Mouse (Mus musculus) forebrain, embryonic 16.5 days (tissue): Measurements from ENCODE around the gene Prm2. TPM values are rescaled to one million over a fixed set of nuclear protein-coding genes. Genes with fewer than 3 reads are reported as not detected.
"Not testable (repeated sequence)": the region's sequence is repeated elsewhere in the genome, so short reads cannot be mapped to it uniquely, and the experiment has no call there.

Source experiments
- ATAC-seq: fragments of 200-750 bp; cut with Nextera tagmentation; 2 replicates; pipeline ENCODE4 v1.8.0; 2017; ENCODE audit warnings: mild to moderate bottlenecking, moderate library complexity
- H3K27ac ChIP-seq: fragments of 300-500 bp; sonication (generic); 2 replicates; pipeline ENCODE4 v1.5.1; 2014; ENCODE audit warnings: low read length, control low read depth
- H3K27me3 ChIP-seq: fragments of 300-500 bp; sonication (generic); replicated peaks from 2 replicates; pipeline ENCODE4 v1.6.1; 2014; ENCODE audit warnings: low read length; ENCODE audit not compliant: control insufficient read depth, insufficient read depth
- H3K36me3 ChIP-seq: fragments of 300-500 bp; sonication (generic); 2 replicates; pipeline ENCODE4 v1.6.1; 2014; ENCODE audit not compliant: control insufficient read depth, insufficient read depth
- H3K4me1 ChIP-seq: fragments of 300-500 bp; sonication (generic); replicated peaks from 2 replicates; pipeline ENCODE4 v1.6.1; 2014; ENCODE audit warnings: low read length; ENCODE audit not compliant: control insufficient read depth, insufficient read depth
- H3K4me2 ChIP-seq: fragments of 300-500 bp; sonication (generic); 2 replicates; pipeline ENCODE4 v1.6.1; 2014; ENCODE audit warnings: mild to moderate bottlenecking, low read length, control low read depth
- H3K4me3 ChIP-seq: fragments of 300-500 bp; sonication (generic); replicated peaks from 2 replicates; pipeline ENCODE4 v1.5.1; 2014; ENCODE audit warnings: mild to moderate bottlenecking, low read length, control low read depth
- H3K9ac ChIP-seq: fragments of 300-500 bp; sonication (generic); replicated peaks from 2 replicates; pipeline ENCODE4 v1.6.1; 2014; ENCODE audit warnings: low read depth, low read length, control low read depth
- H3K9me3 ChIP-seq: fragments of 300-500 bp; sonication (generic); 2 replicates; pipeline ENCODE4 v1.6.1; 2016; ENCODE audit warnings: low read length; ENCODE audit not compliant: control insufficient read depth
- WGBS: fragments of 180-500 bp; shearing (Covaris S2); extraction: QIAGEN DNeasy Blood & Tissue Kit; methylation state at CpG from one replicate; pipeline ENCODE4 v1.1.7; 2014; 5-methylcytosine and 5-hydroxymethylcytosine counted together
- polyA plus RNA-seq: library from polyadenylated mRNA; unstranded; fragments of >200 nt; fragmentation: Nextera tagmentation; extraction: Ambion mirVana; gene quantifications from 2 replicates; pipeline ENCODE4 v1.2.1, GENCODE M21; 2015

The Prm2 gene
- polyA plus RNA-seq, 1 experiment from 2014 or later, result not detected

GRCm38 (mm10) chr16:10818579-10819135, 22.7 kb upstream of the Prm2 start:
- ATAC-seq, result no peak
- Histone ChIP-seq H3K27me3 (no peaks in the 10 kb centered on the region), H3K9me3 (no peaks in the 10 kb centered on the region), H3K4me2 (no peak overlapping the region), H3K36me3 (no peaks in the 10 kb centered on the region), H3K9ac (no peak overlapping the region), H3K4me3 (no peak overlapping the region), H3K4me1 (no peaks in the 10 kb centered on the region), H3K27ac (no peak overlapping the region)
- 84% methylated on average over 4 of the region's 4 CpGs for WGBS

DNA sequence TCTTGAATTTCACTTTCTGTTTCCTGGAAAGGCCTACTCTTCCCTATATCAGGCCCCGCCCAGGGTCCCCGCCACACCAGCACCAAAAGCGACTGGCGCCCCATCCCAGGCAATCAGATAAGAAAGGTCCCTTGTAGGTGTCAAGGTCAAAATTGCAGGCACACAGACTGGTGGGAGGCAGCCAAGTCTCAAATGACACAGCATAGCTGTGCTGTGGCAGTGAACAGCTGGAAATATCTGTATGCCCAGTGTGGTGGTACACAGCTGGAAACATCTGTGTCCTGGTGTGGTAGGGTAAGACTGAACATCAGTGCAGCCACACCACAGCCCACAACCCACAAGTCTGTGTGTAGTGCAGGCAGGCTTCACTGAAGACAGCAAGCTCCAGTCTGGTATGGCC, 18.9 kb upstream of the Prm2 start:
- Histone ChIP-seq H3K36me3 (no peaks in the 10 kb centered on the region), H3K4me3 (no peak overlapping the region), H3K27ac (no peak overlapping the region), H3K9me3 (no peaks in the 10 kb centered on the region), H3K4me1 (no peaks in the 10 kb centered on the region), H3K4me2 (no peak overlapping the region), H3K27me3 (no peaks in the 10 kb centered on the region), H3K9ac (no peak overlapping the region)
- no peak for ATAC-seq
- WGBS, result 94% methylated on average over 4 of the region's 4 CpGs

DNA sequence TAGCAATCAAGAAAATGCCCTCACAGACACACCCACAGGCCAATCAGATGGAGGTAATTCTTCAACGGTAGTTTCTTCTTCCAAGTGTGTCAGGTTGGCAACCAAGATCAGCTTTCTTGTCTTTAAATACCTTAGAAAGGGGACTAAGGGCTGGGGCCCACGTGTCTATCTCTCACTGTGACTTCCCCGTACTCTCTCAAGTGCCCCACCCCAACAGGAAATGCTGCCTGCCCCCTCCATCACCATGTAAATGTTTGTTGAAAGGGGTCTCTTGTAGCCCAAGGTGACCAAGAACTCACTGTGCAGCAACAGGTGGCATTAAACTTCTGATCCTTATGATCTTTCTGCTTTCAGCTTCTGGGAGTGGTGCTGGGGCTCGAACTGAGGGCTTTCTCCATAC, 17.8 kb upstream of the Prm2 start:
- Histone ChIP-seq H3K9ac (no peak overlapping the region), H3K4me3 (no peak overlapping the region), H3K27ac (no peak overlapping the region), H3K36me3 (no peaks in the 10 kb centered on the region), H3K4me2 (no peak overlapping the region), H3K9me3 (no peaks in the 10 kb centered on the region), H3K27me3 (no peaks in the 10 kb centered on the region), H3K4me1 (no peaks in the 10 kb centered on the region)
- WGBS, result 71% methylated on average over 4 of the region's 4 CpGs
- no peak for ATAC-seq

- H3K4me3 ChIP-seq, result no peak within 1 kb of the TSS
- no peaks in the 10 kb centered on the region for H3K36me3 ChIP-seq
- H3K9me3 ChIP-seq, result no peaks in the 10 kb centered on the region
- WGBS, result 84% methylated on average over 2 of the region's 2 CpGs
- H3K27me3 ChIP-seq, result no peaks in the 10 kb centered on the region
- no peak within 1 kb of the TSS for H3K9ac ChIP-seq
- no peak for ATAC-seq
- H3K4me1 ChIP-seq, result no peaks in the 10 kb centered on the region
- no peak within 1 kb of the TSS for H3K4me2 ChIP-seq
- no peak within 1 kb of the TSS for H3K27ac ChIP-seq
Measured at GRCm38 (mm10) chr16:10812865-10813371, 17.0 kb upstream of the Prm2 start, which contains the start of gene Gm11172. Gene Gm11172, plus strand, starts transcription at chr16:10812915.

DNA sequence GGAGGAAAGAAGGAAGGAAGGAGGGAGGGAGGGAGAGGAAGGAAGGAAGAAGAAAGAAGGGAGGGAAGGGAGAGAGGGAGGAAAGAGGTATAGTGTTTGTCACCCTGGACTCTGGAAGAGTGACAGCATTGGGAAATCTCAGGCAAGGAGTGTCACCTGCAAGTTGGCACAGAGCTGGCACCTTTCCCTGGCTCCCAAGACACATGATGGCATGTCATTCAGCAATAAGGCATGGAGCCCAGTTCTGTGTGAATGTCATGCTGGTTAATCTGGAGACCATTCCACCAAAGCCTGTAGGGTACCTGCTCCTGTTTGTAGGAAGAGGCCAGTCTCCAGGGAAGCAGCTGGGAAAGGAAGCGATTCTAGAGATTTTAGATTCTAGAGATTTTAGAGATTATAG, 14.4 kb upstream of the Prm2 start:
- no peak overlapping the region for H3K9ac ChIP-seq
- H3K27ac ChIP-seq, result no peak overlapping the region
- H3K4me3 ChIP-seq, result no peak overlapping the region
- H3K9me3 ChIP-seq, result no peaks in the 10 kb centered on the region
- H3K4me2 ChIP-seq, result no peak overlapping the region
- WGBS, result 95% methylated on average over 1 of the region's 1 CpGs
- no peaks in the 10 kb centered on the region for H3K36me3 ChIP-seq
- no peak for ATAC-seq
- H3K27me3 ChIP-seq, result no peaks in the 10 kb centered on the region
- no peaks in the 10 kb centered on the region for H3K4me1 ChIP-seq

DNA sequence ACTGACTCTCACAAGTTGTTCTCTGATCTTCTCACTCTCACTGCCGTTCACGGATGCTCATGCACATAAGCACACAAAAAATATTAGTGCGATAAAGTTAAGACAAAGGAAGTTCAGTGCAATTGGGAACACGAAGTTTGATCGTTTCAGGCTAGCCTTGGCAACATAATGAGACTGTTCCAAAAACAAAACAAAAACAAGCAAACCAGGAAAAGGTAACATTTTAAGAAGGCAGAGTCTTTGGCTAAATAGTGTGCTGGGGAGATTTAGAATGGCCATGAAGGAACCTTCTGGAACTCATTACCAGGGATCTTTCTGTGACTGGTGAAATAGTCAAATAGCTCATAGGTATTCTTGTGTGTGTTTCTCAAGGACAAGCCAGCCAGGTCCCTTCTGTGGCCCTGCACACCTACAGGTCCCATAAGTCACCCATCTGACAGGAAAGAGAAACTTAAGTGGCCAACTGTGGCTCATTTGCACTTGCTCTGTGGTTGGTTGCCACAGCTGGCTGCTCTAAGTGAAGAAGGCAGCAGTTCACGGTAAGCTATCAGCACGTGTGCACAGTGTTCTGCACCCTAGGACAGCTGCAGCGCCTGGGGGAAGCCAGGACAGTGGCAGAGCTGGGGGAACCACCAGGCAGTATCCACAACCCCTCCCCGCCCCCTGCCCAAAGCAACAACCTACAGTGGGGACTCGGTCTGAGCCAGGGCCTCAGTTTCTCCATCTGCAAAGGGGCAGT, 10.0 kb upstream of the Prm2 start, which contains the start of gene Prm1:
Prm1 (minus strand) TSS at position 51 of the 739 bp plus-strand sequence.
- Histone ChIP-seq H3K36me3 (no peaks in the 10 kb centered on the region), H3K4me1 (no peaks in the 10 kb centered on the region), H3K9me3 (no peaks in the 10 kb centered on the region), H3K4me2 (no peak within 1 kb of the TSS), H3K27ac (no peak within 1 kb of the TSS), H3K9ac (no peak within 1 kb of the TSS), H3K27me3 (no peaks in the 10 kb centered on the region), H3K4me3 (no peak within 1 kb of the TSS)
- ATAC-seq, result no peak
- 76% methylated on average over 10 of the region's 10 CpGs for WGBS

- not testable (repeated sequence) for H3K4me3 ChIP-seq, H3K27ac ChIP-seq, H3K4me1 ChIP-seq, H3K36me3 ChIP-seq, H3K9me3 ChIP-seq, H3K9ac ChIP-seq, H3K4me2 ChIP-seq, H3K27me3 ChIP-seq, ATAC-seq
- WGBS, result 93% methylated on average over 3 of the region's 3 CpGs
Measured at GRCm38 (mm10) chr16:10802420-10802819, 6.5 kb upstream of the Prm2 start.

GRCm38 (mm10) chr16:10790702-10791101, 5.2 kb downstream of the Prm2 start, which contains the start of gene Prm3:
Gene Prm3, minus strand, starts transcription at chr16:10790914.
- 76% methylated on average over 9 of the region's 9 CpGs for WGBS
- H3K9me3 ChIP-seq, result no peaks in the 10 kb centered on the region
- H3K4me3 ChIP-seq, result no peak within 1 kb of the TSS
- no peak within 1 kb of the TSS for H3K27ac ChIP-seq
- no peaks in the 10 kb centered on the region for H3K36me3 ChIP-seq
- H3K27me3 ChIP-seq, result 0 out of 2 replicates have a peak, but pooled peaks cover 3% of the 10 kb centered on the region
- no peak within 1 kb of the TSS for H3K9ac ChIP-seq
- peaks cover 4% of the 10 kb centered on the region for H3K4me1 ChIP-seq
- no peak for ATAC-seq
- H3K4me2 ChIP-seq, result no peak within 1 kb of the TSS

GRCm38 (mm10) chr16:10788866-10789265, 7.1 kb downstream of the Prm2 start:
- no peaks in the 10 kb centered on the region for H3K36me3 ChIP-seq
- ATAC-seq, result no peak
- 48% methylated on average over 4 of the region's 4 CpGs for whole genome bisulfite sequencing
- no peak overlapping the region for H3K4me2 ChIP-seq
- no peaks in the 10 kb centered on the region for H3K9me3 ChIP-seq
- no peak overlapping the region for H3K4me3 ChIP-seq
- peaks cover 14% of the 10 kb centered on the region for H3K4me1 ChIP-seq
- no peak overlapping the region for H3K27ac ChIP-seq
- H3K9ac ChIP-seq, result no peak overlapping the region
- peaks cover 7% of the 10 kb centered on the region for H3K27me3 ChIP-seq
